In the genomic region with DNA sequence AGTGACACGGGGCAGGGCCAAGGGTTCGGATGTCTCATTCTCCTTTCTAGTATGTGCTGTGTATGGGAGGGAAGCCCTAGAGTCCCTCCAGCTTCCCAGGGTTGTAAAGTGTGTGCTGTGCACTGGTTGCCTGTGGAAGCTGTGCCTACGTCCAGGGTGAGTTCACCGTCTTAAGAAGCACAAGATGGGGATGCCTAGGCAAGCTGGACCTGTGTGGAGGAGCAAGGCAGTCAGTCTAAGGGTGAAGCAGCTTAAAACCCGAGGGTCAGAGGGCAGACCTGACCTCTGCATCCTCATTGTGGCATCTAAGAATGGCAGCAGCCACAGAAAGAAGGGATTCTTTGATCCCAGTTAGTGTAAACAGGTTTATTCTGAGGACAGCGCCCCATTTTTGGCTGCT, we compare ENCODE assay signal across 22 mouse cellular contexts. TPM values are rescaled to one million over a fixed set of nuclear protein-coding genes. Genes with fewer than 3 reads are reported as not detected.
A peak's percentile ranks its signal among the peaks of the same experiment; 100 is the strongest.
DNase-seq lines count a peak whose midpoint lies in the region; ATAC-seq and TF ChIP-seq lines count a peak whose summit lies in the region.
"Had no signal": no experiment of that assay in that cellular context is flagged by ENCODE, and none has a peak within 500 bp of the region (broad histone marks: within the 10 kb centered on the region; RNA-seq: fewer than 3 reads in every experiment).

No protein-coding gene starts in this region.

- H3K9me3 ChIP-seq in neural tube, embryonic 12.5 days: no peaks in the 10 kb centered on the region
- H3K9me3 ChIP-seq in stomach, postnatal 0 days (ENCODE audit: control insufficient read depth, low read length): no peaks in the 10 kb centered on the region
- H3K9me3 ChIP-seq: embryonic facial prominence, embryonic 13.5 days; forebrain, embryonic 13.5 days; forebrain, embryonic 15.5 days had no signal

- intact Hi-C loops in heart, postnatal 36 days (cut with DNase I): no loop called here
- intact Hi-C loops in left cerebral cortex, postnatal 4 days (cut with DNase I): no loop called here

- H3K4me1 ChIP-seq in neural tube, embryonic 12.5 days: peaks cover 10% of the 10 kb centered on the region
- 0 out of 2 replicates have a peak, but pooled peaks cover 2% of the 10 kb centered on the region for H3K4me1 ChIP-seq in cortical plate, adult 2 months (ENCODE audit: control insufficient read depth, insufficient read depth, low read length)
- peaks cover 4% of the 10 kb centered on the region; the same call in 1 of the 2 replicates for H3K4me1 ChIP-seq in stomach, postnatal 0 days (replicated peaks; ENCODE audit: control insufficient read depth, insufficient read depth)

- peak; percentile 84 for DNase-seq in heart, adult 11 months
- DNase-seq in heart, postnatal 36 days: no peak
- DNase-seq in neural tube, embryonic 10.5 days (ENCODE audit: extremely low spot score, low spot score): no peak
- DNase-seq in stomach, postnatal 0 days (ENCODE audit: low spot score): no peak
- DNase-seq in adrenal gland, postnatal 14 days: no peak
- no peak for DNase-seq in left cerebral cortex, postnatal 4 days
- DNase-seq: adrenal gland, adult 8-10 months; adrenal gland, postnatal 25 days; cerebellum, adult 11 months; cerebellum, adult 18-20 months; cerebellum, adult 8-10 months; cerebellum, postnatal 14 days; cerebellum, postnatal 36 days; forebrain, postnatal 0 days had no signal

- 0 out of 2 replicates have a peak overlapping the region, but pooled peaks have one; percentile 2 for H3K9ac ChIP-seq in neural tube, embryonic 12.5 days
- 0 out of 2 replicates have a peak overlapping the region, but pooled peaks have one; percentile 18 for H3K9ac ChIP-seq in stomach, postnatal 0 days (ENCODE audit: low read length)
- H3K9ac ChIP-seq: embryonic facial prominence, embryonic 13.5 days; forebrain, embryonic 13.5 days; forebrain, embryonic 15.5 days; forebrain, postnatal 0 days had no signal

- no peak overlapping the region for H3K27ac ChIP-seq in neural tube, embryonic 12.5 days
- H3K27ac ChIP-seq in cortical plate, adult 2 months (ENCODE audit: insufficient read depth, low read length): no peak overlapping the region
- peak overlapping the region; percentile 46 for H3K27ac ChIP-seq in stomach, postnatal 0 days (replicated peaks)
- H3K27ac ChIP-seq: embryonic facial prominence, embryonic 13.5 days; forebrain, embryonic 13.5 days; forebrain, embryonic 15.5 days had no signal

- no peaks in the 10 kb centered on the region for H3K27me3 ChIP-seq in neural tube, embryonic 12.5 days (replicated peaks)
- H3K27me3 ChIP-seq in stomach, postnatal 0 days (ENCODE audit: control insufficient read depth, insufficient read depth, low read length): no peaks in the 10 kb centered on the region
- H3K27me3 ChIP-seq: embryonic facial prominence, embryonic 13.5 days; forebrain, embryonic 13.5 days; forebrain, embryonic 15.5 days; Patski had no signal

- TF ChIP-seq CTCF in cortical plate, adult 2 months (IDR thresholded peaks at IDR 0.05; ENCODE audit: extremely low read depth, insufficient read depth, low read length): no peak
- TF ChIP-seq CTCF in stomach, postnatal 0 days (IDR thresholded peaks at IDR 0.05; ENCODE audit: low read depth): no peak

- no peak overlapping the region for H3K4me3 ChIP-seq in neural tube, embryonic 12.5 days
- no peak overlapping the region for H3K4me3 ChIP-seq in cortical plate, adult 2 months (ENCODE audit: insufficient read depth, low read length)
- H3K4me3 ChIP-seq in stomach, postnatal 0 days (ENCODE audit: low read depth, low read length): no peak overlapping the region
- H3K4me3 ChIP-seq: embryonic facial prominence, embryonic 13.5 days; forebrain, embryonic 13.5 days; forebrain, embryonic 15.5 days had no signal

- H3K4me2 ChIP-seq in neural tube, embryonic 12.5 days (replicated peaks): no peak overlapping the region
- 0 out of 2 replicates have a peak overlapping the region, but pooled peaks have one; percentile 5 for H3K4me2 ChIP-seq in stomach, postnatal 0 days (replicated peaks; ENCODE audit: low read depth)
- H3K4me2 ChIP-seq: embryonic facial prominence, embryonic 13.5 days; forebrain, embryonic 13.5 days; forebrain, embryonic 15.5 days had no signal

- H3K36me3 ChIP-seq in neural tube, embryonic 12.5 days: peaks cover 70% of the 10 kb centered on the region
- H3K36me3 ChIP-seq in stomach, postnatal 0 days (ENCODE audit: control insufficient read depth, insufficient read depth, low read length): peaks cover 34% of the 10 kb centered on the region

- TF ChIP-seq POLR2A in cortical plate, adult 2 months (IDR thresholded peaks at IDR 0.05; ENCODE audit: extremely low read depth, insufficient read depth, low read length): peak; percentile 3; the same call in 1 of the 2 replicates

- no peak for TF ChIP-seq EP300 in stomach, postnatal 0 days (optimal IDR thresholded peaks at IDR 0.05)

- no peak for ATAC-seq in neural tube, embryonic 12.5 days (ENCODE audit: low FRiP score, low read depth)
- no peak for ATAC-seq in stomach, postnatal 0 days (ENCODE audit: low FRiP score, low TSS enrichment)
- ATAC-seq: activated CD4-positive, CD25-positive, alpha-beta regulatory T cell, adult 4 months; forebrain, embryonic 13.5 days; forebrain, embryonic 15.5 days; forebrain, postnatal 0 days; Patski had no signal

- WGBS in neural tube, embryonic 12.5 days: 85% methylated on average over 6 of the region's 6 CpGs
- WGBS in stomach, postnatal 0 days: 82% methylated on average over 6 of the region's 6 CpGs

RNA-seq across cellular contexts. Expression of a gene that starts 6.0 kb away (rescaled TPM):
- 10 to 100 TPM; 21.3 to 21.8 TPM for total RNA-seq in heart, postnatal 36 days (2021)
- polyA plus RNA-seq in neural tube, embryonic 12.5 days (2016; fragmentation: Nextera tagmentation; extraction: Ambion mirVana): 44.0 and 50.3 TPM in 2 replicates
- polyA plus RNA-seq in cortical plate, adult 2 months (2012; rRNA removed): 85.1 and 86.1 TPM in 2 replicates
- polyA plus RNA-seq in stomach, postnatal 0 days (2015; fragmentation: Nextera tagmentation; extraction: Ambion mirVana): 98.5 and 112 TPM in 2 replicates
- 52.4 and 57.5 TPM in 2 replicates for total RNA-seq in adrenal gland, postnatal 14 days (2021)
- total RNA-seq in left cerebral cortex, postnatal 4 days (2021): 10 to 100 TPM; 61.3 to 62.2 TPM

RNA-seq across cellular contexts. Expression of a gene that starts 6.2 kb away (rescaled TPM):
- 1 to 10 TPM; 6.8 to 9.4 TPM for total RNA-seq in heart, postnatal 36 days (2021)
- polyA plus RNA-seq in neural tube, embryonic 12.5 days (2016; fragmentation: Nextera tagmentation; extraction: Ambion mirVana): 46.4 and 48.2 TPM in 2 replicates
- 68.9 and 70.6 TPM in 2 replicates for polyA plus RNA-seq in cortical plate, adult 2 months (2012; rRNA removed)
- polyA plus RNA-seq in stomach, postnatal 0 days (2015; fragmentation: Nextera tagmentation; extraction: Ambion mirVana): 25.5 and 31.1 TPM in 2 replicates
- total RNA-seq in adrenal gland, postnatal 14 days (2021): 9.0 and 12.7 TPM in 2 replicates
- total RNA-seq in left cerebral cortex, postnatal 4 days (2021): 100 to 1,000 TPM in 1 of 2 experiments, 10 to 100 TPM in 1; 99.0 to 109 TPM

RNA-seq across cellular contexts. Expression of a gene that starts 18.2 kb away (rescaled TPM):
- 10 to 100 TPM; 58.0 to 60.0 TPM for total RNA-seq in heart, postnatal 36 days (2021)
- polyA plus RNA-seq in neural tube, embryonic 12.5 days (2016; fragmentation: Nextera tagmentation; extraction: Ambion mirVana): 174 TPM in 2 replicates
- polyA plus RNA-seq in cortical plate, adult 2 months (2012; rRNA removed): 132 and 155 TPM in 2 replicates
- polyA plus RNA-seq in stomach, postnatal 0 days (2015; fragmentation: Nextera tagmentation; extraction: Ambion mirVana): 129 and 133 TPM in 2 replicates
- 152 and 162 TPM in 2 replicates for total RNA-seq in adrenal gland, postnatal 14 days (2021)
- total RNA-seq in left cerebral cortex, postnatal 4 days (2021): 100 to 1,000 TPM in 1 of 2 experiments, 10 to 100 TPM in 1; 99.1 to 106 TPM

RNA-seq across cellular contexts. Expression of a gene that starts 20.1 kb away (rescaled TPM):
- under 1 TPM; 0.14 to 0.46 TPM for total RNA-seq in heart, postnatal 36 days (2021)
- 0.84 and 1.1 TPM in 2 replicates for polyA plus RNA-seq in neural tube, embryonic 12.5 days (2016; fragmentation: Nextera tagmentation; extraction: Ambion mirVana)
- 0.88 and 0.95 TPM in 2 replicates for polyA plus RNA-seq in cortical plate, adult 2 months (2012; rRNA removed)
- polyA plus RNA-seq in stomach, postnatal 0 days (2015; fragmentation: Nextera tagmentation; extraction: Ambion mirVana): 212 and 255 TPM in 2 replicates
- total RNA-seq in adrenal gland, postnatal 14 days (2021): 0.64 and 1.3 TPM in 2 replicates
- 1 to 10 TPM; 1.0 to 2.0 TPM for total RNA-seq in left cerebral cortex, postnatal 4 days (2021)
- total RNA-seq: adrenal gland, postnatal 25 days; common myeloid progenitor, adult 5-6 weeks had no signal

RNA-seq across cellular contexts. Expression of a gene that starts 25.8 kb away (rescaled TPM):
- 1 to 10 TPM; 4.6 to 5.5 TPM for total RNA-seq in heart, postnatal 36 days (2021)
- 34.1 and 42.5 TPM in 2 replicates for polyA plus RNA-seq in neural tube, embryonic 12.5 days (2016; fragmentation: Nextera tagmentation; extraction: Ambion mirVana)
- 84.1 and 86.2 TPM in 2 replicates for polyA plus RNA-seq in cortical plate, adult 2 months (2012; rRNA removed)
- 7.5 and 9.1 TPM in 2 replicates for polyA plus RNA-seq in stomach, postnatal 0 days (2015; fragmentation: Nextera tagmentation; extraction: Ambion mirVana)
- 15.0 and 21.1 TPM in 2 replicates for total RNA-seq in adrenal gland, postnatal 14 days (2021)
- 10 to 100 TPM; 51.4 to 56.2 TPM for total RNA-seq in left cerebral cortex, postnatal 4 days (2021)
